Mouse (Mus musculus) kidney, adult 2 months (tissue): Measurements from ENCODE around the gene Usp2.

Experiments used
- CTCF ChIP-seq: fragments of 200-500 bp; conservative IDR thresholded peaks from 2 replicates; pipeline ENCODE4 v1.5.1; 2011; ENCODE audit warnings: low read depth, mild to moderate bottlenecking, control low read depth, low read length, moderate library complexity, mixed read lengths; ENCODE audit not compliant: insufficient read depth, insufficient read length
- POLR2A ChIP-seq: fragments of 200-500 bp; IDR thresholded peaks from one replicate; pipeline ENCODE4 v1.6.1; 2011; ENCODE audit warnings: low read depth, low read length, control low read depth

DNA sequence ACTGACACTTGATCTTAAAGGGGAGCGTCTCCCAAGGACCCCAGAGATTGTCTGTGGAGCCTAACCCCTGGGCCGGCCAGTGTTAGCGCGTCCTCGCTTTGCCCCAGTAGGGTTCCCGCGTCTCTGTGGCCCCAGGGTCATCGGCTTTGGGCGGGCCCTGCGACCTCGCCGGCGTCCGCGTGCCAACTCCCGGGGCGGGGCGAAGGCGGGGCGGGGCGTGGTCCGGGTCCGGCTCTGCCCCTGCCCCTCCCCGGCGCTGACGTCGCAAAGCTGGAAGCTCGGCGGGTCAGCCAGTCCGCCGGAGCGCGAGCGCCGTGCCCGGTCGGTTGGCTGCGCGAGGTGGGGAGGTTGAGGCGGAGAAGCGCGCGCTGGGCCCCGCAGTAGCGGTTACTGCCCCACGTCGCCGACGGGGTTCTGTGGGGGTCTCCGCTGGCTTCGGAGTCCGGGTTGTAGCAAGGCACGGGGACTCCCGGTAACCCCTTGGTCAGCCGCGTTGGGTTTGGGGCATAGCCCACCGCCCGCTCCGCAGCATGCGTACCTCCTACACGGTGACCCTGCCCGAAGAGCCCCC, 17.9 kb downstream of the Usp2 start:
- TF ChIP-seq CTCF, result no peak
- TF ChIP-seq POLR2A, result peak; percentile 42
